Mouse (Mus musculus) heart, postnatal 0 days (tissue): ENCODE results near the gene Zfp68.

ENCODE experiments used
- CTCF ChIP-seq: IDR thresholded peaks from 2 replicates; pipeline ENCODE4 v1.5.1; 2016; ENCODE audit warnings: antibody characterized with exemption, control low read depth, low read depth
- EP300 ChIP-seq: IDR thresholded peaks from 2 replicates; pipeline ENCODE4 v1.6.1; 2016; ENCODE audit warnings: antibody characterized with exemption, low read depth

DNA sequence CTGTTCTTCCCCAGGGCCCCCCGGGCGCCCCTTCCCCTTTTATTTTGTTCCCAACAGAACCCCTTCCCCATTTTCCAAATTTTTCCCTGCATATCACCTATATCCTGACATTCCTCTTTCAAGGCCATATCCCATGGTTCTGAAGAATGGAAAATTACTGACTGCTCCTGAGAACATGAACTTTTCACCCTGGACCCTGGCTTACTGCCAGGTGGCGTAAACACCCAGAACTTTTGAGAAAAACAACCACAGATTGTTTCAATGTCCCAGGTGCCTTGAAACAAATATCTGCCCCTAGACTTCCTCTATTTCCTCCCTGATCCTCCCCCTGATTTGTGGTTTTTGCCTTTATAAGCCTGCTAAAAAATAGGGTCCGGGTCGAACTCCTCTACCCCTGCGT, 32.2 kb downstream of the Zfp68 start:
- no peak for TF ChIP-seq CTCF
- TF ChIP-seq EP300, result no peak
